Mouse (Mus musculus): ENCODE measurements at regions not wholly inside any gene's neighbourhood (a gene's known extent, or its start where the extent isn't known, plus 50 kb on each side); places are given as distances from the start of the nearest gene placed in this dataset.

GRCm38 (mm10) chr14:104264919-104265764 is 202.7 kb downstream of the Pou4f1 start:
- no peak for TF ChIP-seq CTCF (IDR thresholded peaks at IDR 0.05; ENCODE audit: borderline replicate concordance, control insufficient read depth, extremely low read depth, insufficient read depth, low read length, poor library complexity)
- TF ChIP-seq POLR2A (IDR thresholded peaks at IDR 0.05; ENCODE audit: control insufficient read depth, extremely low read depth, insufficient read depth, low read length, poor library complexity) = no peak
